Mouse (Mus musculus) heart, postnatal 0 days (tissue): ENCODE data around the gene 4930544D05Rik. TPM values are rescaled to one million over a fixed set of nuclear protein-coding genes. Genes with fewer than 3 reads are reported as not detected.
A peak's percentile ranks its signal among the peaks of the same experiment; 100 is the strongest.

Experiments
- ATAC-seq: fragments of 200-750 bp; cut with Nextera tagmentation; 2 replicates; pipeline ENCODE4 v1.8.0; 2017; ENCODE audit warnings: low read depth, moderate number of reproducible peaks, moderate library complexity; ENCODE audit not compliant: insufficient read depth
- DNase-seq: peaks from one replicate; pipeline ENCODE4 v3.0.0-alpha.2; 2016; ENCODE audit warnings: low spot score
- H3K27ac ChIP-seq: fragments of 300-500 bp; sonication (generic); 2 replicates; pipeline ENCODE4 v1.5.1; 2014; ENCODE audit warnings: low read depth, mild to moderate bottlenecking
- H3K27me3 ChIP-seq: fragments of 300-500 bp; sonication (generic); 2 replicates; pipeline ENCODE4 v1.6.1; 2014; ENCODE audit warnings: low read length, mixed read lengths; ENCODE audit not compliant: control insufficient read depth, insufficient read depth
- H3K36me3 ChIP-seq: fragments of 300-500 bp; sonication (generic); replicated peaks from 2 replicates; pipeline ENCODE4 v1.6.1; 2014; ENCODE audit warnings: low read length, mixed read lengths; ENCODE audit not compliant: control insufficient read depth, insufficient read depth
- H3K4me1 ChIP-seq: fragments of 300-500 bp; sonication (generic); 2 replicates; pipeline ENCODE4 v1.6.1; 2014; ENCODE audit warnings: antibody characterized with exemption; ENCODE audit not compliant: control insufficient read depth, insufficient read depth
- H3K4me2 ChIP-seq: fragments of 300-500 bp; sonication (generic); 2 replicates; pipeline ENCODE4 v1.6.1; 2014; ENCODE audit warnings: low read depth, mild to moderate bottlenecking, low read length, moderate library complexity
- H3K4me3 ChIP-seq: fragments of 300-500 bp; sonication (generic); 2 replicates; pipeline ENCODE4 v1.5.1; 2014; ENCODE audit warnings: low read depth, low read length
- H3K9ac ChIP-seq: fragments of 300-500 bp; sonication (generic); replicated peaks from 2 replicates; pipeline ENCODE4 v1.6.1; 2014; ENCODE audit warnings: low read depth, low read length, mixed read lengths
- H3K9me3 ChIP-seq: fragments of 300-500 bp; sonication (generic); replicated peaks from 2 replicates; pipeline ENCODE4 v1.6.1; 2016; ENCODE audit warnings: low read length; ENCODE audit not compliant: control insufficient read depth
- CTCF ChIP-seq: IDR thresholded peaks from 2 replicates; pipeline ENCODE4 v1.5.1; 2016; ENCODE audit warnings: antibody characterized with exemption, control low read depth, low read depth
- EP300 ChIP-seq: IDR thresholded peaks from 2 replicates; pipeline ENCODE4 v1.6.1; 2016; ENCODE audit warnings: antibody characterized with exemption, low read depth
- WGBS: fragments of 180-500 bp; shearing (Covaris S2); extraction: QIAGEN DNeasy Blood & Tissue Kit; methylation state at CpG from one replicate; pipeline ENCODE4 v1.1.7; 2014; 5-methylcytosine and 5-hydroxymethylcytosine counted together
- polyA plus RNA-seq: library from polyadenylated mRNA; unstranded; fragments of >200 nt; fragmentation: Nextera tagmentation; extraction: Ambion mirVana; gene quantifications from 2 replicates; pipeline ENCODE4 v1.2.1, GENCODE M21; 2015
- total RNA-seq: library from RNA; depleted of rRNA; stranded (reverse); fragments of >200 nt; gene quantifications from 2 replicates; pipeline ENCODE4 v1.2.3, GENCODE M21; 2014; ENCODE audit warnings: low replicate concordance

Gene 4930544D05Rik
- total and polyA plus RNA-seq, 2 experiments from 2014 or later: not detected

GRCm38 (mm10) chr11:70605024-70605566 is 10.6 kb upstream of the 4930544D05Rik start:
- H3K4me2 ChIP-seq: no peak overlapping the region
- ATAC-seq (peak; percentile 65), DNase-seq (peak; percentile 67)
- H3K4me1 ChIP-seq: no peaks in the 10 kb centered on the region
- no peaks in the 10 kb centered on the region for H3K27me3 ChIP-seq
- H3K27ac ChIP-seq: no peak overlapping the region
- H3K9ac ChIP-seq: no peak overlapping the region
- H3K36me3 ChIP-seq: peaks cover 72% of the 10 kb centered on the region
- 54% methylated on average over 14 of the region's 14 CpGs for WGBS
- TF ChIP-seq CTCF (peak; percentile 96), EP300 (no peak)
- H3K9me3 ChIP-seq: no peaks in the 10 kb centered on the region
- H3K4me3 ChIP-seq: no peak overlapping the region

GRCm38 (mm10) chr11:70606717-70607116 is 8.9 kb upstream of the 4930544D05Rik start:
- Histone ChIP-seq H3K27me3 (no peaks in the 10 kb centered on the region), H3K4me2 (no peak overlapping the region), H3K9me3 (no peaks in the 10 kb centered on the region), H3K36me3 (peaks cover 83% of the 10 kb centered on the region), H3K4me3 (no peak overlapping the region), H3K27ac (no peak overlapping the region), H3K9ac (no peak overlapping the region), H3K4me1 (no peaks in the 10 kb centered on the region)
- no peak for ATAC-seq
- no peak for DNase-seq
- TF ChIP-seq CTCF (no peak), EP300 (no peak)
- 73% methylated on average over 12 of the region's 12 CpGs for WGBS

DNA sequence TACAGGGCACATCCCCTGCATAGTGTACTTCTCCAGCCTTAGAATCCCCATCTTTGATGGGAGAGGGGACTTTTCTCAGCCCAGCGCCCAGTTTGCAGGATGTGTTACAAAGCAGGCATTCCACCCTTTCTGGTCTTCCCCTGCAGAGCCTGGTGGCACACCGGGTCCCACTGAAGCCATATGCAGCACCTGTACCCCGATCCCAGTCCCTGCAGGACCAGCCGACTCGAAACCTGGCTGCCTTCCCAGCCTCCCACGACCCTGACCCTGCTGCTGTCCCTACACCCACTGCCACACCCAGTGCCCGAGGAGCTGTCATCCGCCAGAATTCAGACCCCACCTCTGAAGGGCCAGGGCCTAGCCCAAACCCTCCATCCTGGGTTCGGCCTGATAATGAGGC is 8.0 kb upstream of the 4930544D05Rik start:
- WGBS: 88% methylated on average over 9 of the region's 9 CpGs
- TF ChIP-seq EP300 (no peak), CTCF (no peak)
- Histone ChIP-seq H3K27me3 (no peaks in the 10 kb centered on the region), H3K4me2 (no peak overlapping the region), H3K36me3 (peaks cover 85% of the 10 kb centered on the region), H3K27ac (no peak overlapping the region), H3K4me3 (no peak overlapping the region), H3K9ac (no peak overlapping the region), H3K4me1 (no peaks in the 10 kb centered on the region), H3K9me3 (no peaks in the 10 kb centered on the region)
- ATAC-seq: no peak
- DNase-seq: no peak

GRCm38 (mm10) chr11:70608381-70609066 is 7.1 kb upstream of the 4930544D05Rik start:
- WGBS: 86% methylated on average over 26 of the region's 26 CpGs
- DNase-seq: no peak
- no peak overlapping the region for H3K27ac ChIP-seq
- H3K27me3 ChIP-seq: no peaks in the 10 kb centered on the region
- peaks cover 88% of the 10 kb centered on the region for H3K36me3 ChIP-seq
- no peaks in the 10 kb centered on the region for H3K9me3 ChIP-seq
- no peak overlapping the region for H3K4me3 ChIP-seq
- no peak overlapping the region for H3K9ac ChIP-seq
- no peak for ATAC-seq
- no peak overlapping the region for H3K4me2 ChIP-seq
- no peaks in the 10 kb centered on the region for H3K4me1 ChIP-seq
- no peak for TF ChIP-seq EP300
- TF ChIP-seq CTCF: peak; percentile 35

- H3K4me2 ChIP-seq: no peak overlapping the region
- no peak for ATAC-seq
- no peak overlapping the region for H3K4me3 ChIP-seq
- peaks cover 76% of the 10 kb centered on the region for H3K36me3 ChIP-seq
- H3K4me1 ChIP-seq: peaks cover 15% of the 10 kb centered on the region
- WGBS: 88% methylated on average over 4 of the region's 4 CpGs
- no peak overlapping the region for H3K9ac ChIP-seq
- TF ChIP-seq EP300 (no peak), CTCF (no peak)
- H3K9me3 ChIP-seq: no peaks in the 10 kb centered on the region
- DNase-seq: no peak
- H3K27ac ChIP-seq: no peak overlapping the region
- peaks cover 1% of the 10 kb centered on the region; the same call in 1 of the 2 replicates for H3K27me3 ChIP-seq
Observed at GRCm38 (mm10) chr11:70610752-70611151, 4.9 kb upstream of the 4930544D05Rik start.
